Mouse (Mus musculus): ENCODE measurements around the gene Hoxb7.

Hoxb7 gene

GRCm38 (mm10) chr11:96286739-96287385, 439 bp downstream of the Hoxb7 start:
- DNase-seq (ENCODE audit: low spot score): no peak

GRCm38 (mm10) chr11:96287411-96287810, 988 bp downstream of the Hoxb7 start:
- DNase-seq (ENCODE audit: low spot score): no peak

- no peak for DNase-seq (ENCODE audit: low spot score)
Observed at GRCm38 (mm10) chr11:96288455-96289221, 2.2 kb downstream of the Hoxb7 start.

- DNase-seq (ENCODE audit: low spot score): no peak
Observed at GRCm38 (mm10) chr11:96289293-96289692, 2.9 kb downstream of the Hoxb7 start.

DNA sequence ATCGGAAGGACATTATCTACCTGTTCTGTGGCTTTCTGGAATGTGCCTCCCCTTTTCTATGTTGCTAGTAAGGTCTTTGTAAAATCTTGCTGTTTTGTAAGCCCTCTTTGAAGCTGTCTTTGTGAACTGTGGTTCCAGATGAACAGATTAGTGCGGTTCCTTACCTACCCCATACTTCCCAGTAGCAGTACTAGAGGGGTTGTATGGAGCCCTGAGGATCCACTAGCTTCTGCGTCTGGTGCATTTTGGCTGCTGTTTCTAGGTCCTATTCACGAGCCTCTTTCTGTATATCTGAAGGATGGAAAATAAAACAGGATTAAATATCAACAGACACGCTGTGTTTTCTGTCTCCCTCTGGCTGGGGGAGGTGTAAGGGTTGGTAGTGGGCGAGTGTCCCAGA, 3.4 kb downstream of the Hoxb7 start:
- no peak for DNase-seq (ENCODE audit: low spot score)

GRCm38 (mm10) chr11:96290705-96291355, 4.4 kb downstream of the Hoxb7 start:
- DNase-seq (ENCODE audit: low spot score): no peak

GRCm38 (mm10) chr11:96291681-96292564, 5.5 kb downstream of the Hoxb7 start, which contains the start of gene Hoxb6:
TSS of gene Hoxb6 (plus strand) at chr11:96292476.
- DNase-seq (ENCODE audit: low spot score): no peak

DNA sequence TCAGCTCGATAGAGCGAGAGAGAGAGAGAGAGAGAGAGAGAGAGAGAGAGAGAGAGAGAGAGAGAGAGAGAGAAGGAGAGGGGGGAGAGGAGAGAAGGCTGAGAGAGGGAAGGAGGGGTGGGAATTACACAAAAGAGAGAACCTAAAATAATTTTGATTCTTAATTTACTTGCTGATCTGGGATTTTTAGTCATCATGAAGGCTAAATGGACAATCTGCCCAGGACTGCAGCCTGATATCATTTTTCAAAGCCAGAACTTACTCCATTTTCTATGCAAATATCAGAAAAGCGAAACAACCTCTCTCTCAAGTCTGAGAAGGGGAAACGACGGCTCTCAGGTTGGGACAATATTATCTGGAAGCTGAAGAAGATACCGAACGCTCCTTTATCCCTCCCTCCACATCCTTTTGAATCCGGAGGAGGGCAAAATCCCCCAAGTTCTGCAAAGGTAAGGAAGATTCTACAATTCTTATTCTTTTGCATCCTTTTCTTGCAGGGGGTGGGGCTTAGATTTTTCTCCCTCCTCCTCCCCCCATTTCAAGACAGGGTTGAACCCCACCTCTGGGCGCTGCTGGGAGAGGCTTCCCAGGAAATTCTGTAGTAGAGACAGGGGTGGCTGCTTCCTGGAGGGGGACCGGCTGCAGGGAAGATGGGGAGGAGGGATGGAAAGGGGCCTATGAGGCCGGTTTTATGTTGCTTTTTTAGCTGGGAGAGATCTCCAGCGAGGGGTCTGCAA, 6.3 kb downstream of the Hoxb7 start:
- no peak for DNase-seq (ENCODE audit: low spot score)

GRCm38 (mm10) chr11:96293302-96293921, 7.0 kb downstream of the Hoxb7 start:
- DNase-seq (ENCODE audit: low spot score): no peak

DNA sequence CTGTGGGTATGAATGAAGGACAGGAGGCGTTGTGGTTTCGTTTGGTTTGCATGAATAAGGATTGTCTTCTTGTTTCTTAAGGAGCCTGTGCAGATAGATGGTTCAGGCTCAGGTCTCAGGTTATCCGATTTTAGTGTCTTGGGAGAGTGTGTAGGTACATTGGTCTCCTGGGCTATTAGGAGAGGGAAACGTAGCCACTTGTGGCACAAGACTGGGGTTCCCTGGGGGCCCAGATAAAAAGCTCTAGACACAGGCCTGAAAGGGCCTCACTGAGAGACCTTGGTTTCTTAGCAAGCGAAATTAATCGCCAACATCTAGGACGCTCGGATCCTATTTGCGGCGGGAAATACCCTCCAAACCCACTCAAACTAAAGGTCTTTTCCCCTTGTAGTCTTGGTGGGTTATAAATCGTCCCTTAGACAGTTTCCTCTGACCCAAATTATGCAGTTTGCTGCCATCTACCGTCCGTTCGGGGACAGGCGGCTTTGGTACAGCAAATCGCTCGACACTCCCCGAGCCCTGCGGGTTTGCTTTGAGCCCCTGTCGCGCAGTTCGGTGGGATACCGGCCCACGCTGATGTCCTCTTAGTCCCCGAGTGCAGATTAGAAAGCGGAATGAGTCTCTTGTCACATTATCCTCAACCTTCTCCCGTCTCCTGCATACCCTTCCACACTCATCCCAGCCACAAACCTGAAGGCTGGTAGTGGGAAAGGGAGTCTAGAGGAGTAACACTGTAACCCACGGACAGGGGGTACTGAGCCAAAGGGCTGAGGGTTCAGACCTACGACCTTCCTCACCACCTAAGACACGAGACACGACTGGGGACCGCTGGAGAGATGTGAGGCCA, 8.0 kb downstream of the Hoxb7 start:
- peak; percentile 70 for DNase-seq (ENCODE audit: low spot score)

- DNase-seq (ENCODE audit: low spot score): no peak
Observed at GRCm38 (mm10) chr11:96295092-96295835, 8.8 kb downstream of the Hoxb7 start.

DNA sequence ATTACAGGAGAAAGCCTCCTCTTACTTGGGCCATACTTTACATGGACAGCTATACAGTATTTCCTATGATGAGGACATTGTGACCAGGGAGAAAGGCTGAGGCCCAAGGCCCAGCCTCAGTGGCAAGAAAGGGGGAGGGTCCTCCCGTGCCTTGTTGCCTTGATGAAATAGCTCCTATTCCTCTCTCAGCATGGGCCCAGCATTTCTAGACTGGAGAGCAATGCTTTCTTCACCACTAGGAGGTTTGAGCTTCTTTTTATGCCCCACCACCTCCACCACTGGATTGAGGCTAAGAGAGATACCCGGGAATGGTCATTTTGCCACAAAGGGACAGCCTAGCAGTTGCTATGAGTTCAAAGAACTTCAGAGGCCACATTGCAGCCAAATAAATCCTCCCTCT, 10.6 kb downstream of the Hoxb7 start:
- DNase-seq (ENCODE audit: low spot score): no peak

DNA sequence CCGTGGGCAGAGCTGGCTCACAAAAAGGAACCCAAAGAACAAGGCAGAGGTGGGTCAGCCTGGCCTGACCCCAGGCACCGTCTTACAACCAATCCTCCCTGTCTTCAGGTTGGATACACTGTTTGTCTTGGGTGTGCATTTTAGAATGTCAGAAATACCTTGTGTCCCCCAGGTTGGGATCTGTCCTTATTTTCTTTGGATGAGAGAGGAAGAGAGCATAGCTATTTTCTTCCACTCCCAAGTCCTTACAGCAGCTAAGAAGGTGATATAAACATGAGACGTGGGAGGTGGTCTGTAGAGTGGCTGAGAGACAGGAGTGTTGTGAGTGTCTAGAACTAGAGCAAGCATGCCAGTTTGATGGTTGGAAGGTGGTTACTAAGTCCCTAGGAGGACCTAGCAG, 11.0 kb downstream of the Hoxb7 start:
- DNase-seq (ENCODE audit: low spot score): no peak

- DNase-seq (ENCODE audit: low spot score): no peak
Observed at GRCm38 (mm10) chr11:96297968-96298635, 11.7 kb downstream of the Hoxb7 start.

- no peak for DNase-seq (ENCODE audit: low spot score)
Observed at GRCm38 (mm10) chr11:96298895-96299667, 12.7 kb downstream of the Hoxb7 start.

DNA sequence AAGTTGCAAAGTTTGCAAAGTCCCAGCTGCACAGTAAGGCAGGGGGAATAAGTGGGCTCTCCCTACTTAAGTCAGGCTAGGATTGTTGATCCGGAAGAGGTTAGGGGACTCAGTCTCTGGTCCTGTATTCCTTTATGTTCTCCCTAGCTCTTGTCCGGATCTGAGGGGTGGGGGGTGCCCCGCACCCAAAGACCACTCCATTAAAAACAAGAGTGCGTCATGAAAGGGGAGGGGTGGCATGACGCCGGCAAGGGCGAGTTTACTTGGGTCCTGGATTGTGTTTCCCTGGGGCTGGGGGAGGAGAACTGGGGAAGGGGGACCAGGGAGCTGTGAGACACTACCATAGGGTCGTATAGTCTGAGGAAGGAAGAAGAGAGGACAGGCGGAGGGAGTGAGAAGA, 13.4 kb downstream of the Hoxb7 start:
- DNase-seq (ENCODE audit: low spot score): no peak

GRCm38 (mm10) chr11:96300354-96301063, 14.1 kb downstream of the Hoxb7 start:
- DNase-seq (ENCODE audit: low spot score): no peak

All from ovary, postnatal 14 days (tissue).